Mouse (Mus musculus): ENCODE data around the gene Lman2l. TPM values are rescaled to one million over a fixed set of nuclear protein-coding genes. Genes with fewer than 3 reads are reported as not detected.

Lman2l gene
- total RNA-seq, 1 experiment from 2014 or later: 49.1 TPM

Other genes starting within 250 kb of the Lman2l start
- 47.5 and 53.2 TPM in 2 replicates for gene Uggt1, start 200.6 kb downstream of the Lman2l start, total RNA-seq (2021)
- 4.3 and 4.6 TPM in 2 replicates for gene Neurl3, start 170.6 kb downstream of the Lman2l start, total RNA-seq (2021)
- 2.7 and 3.5 TPM in 2 replicates for gene Arid5a, start 137.5 kb downstream of the Lman2l start, total RNA-seq (2021)
- gene Kansl3, start 76.1 kb downstream of the Lman2l start, total RNA-seq (2021): 102 and 103 TPM in 2 replicates
- gene Fer1l5, start 73.0 kb downstream of the Lman2l start, total RNA-seq (2021): not detected in 2 replicates
- 4.8 and 5.2 TPM in 2 replicates for gene Cnnm4, start 26.3 kb upstream of the Lman2l start, total RNA-seq (2021)
- gene Cnnm3, start 66.6 kb upstream of the Lman2l start, total RNA-seq (2021): 36.7 and 53.2 TPM in 2 replicates
- 14.5 and 15.4 TPM in 2 replicates for gene Ankrd23, start 91.6 kb upstream of the Lman2l start, total RNA-seq (2021)
- not detected in 2 replicates for gene Gm42417, start 94.2 kb upstream of the Lman2l start, total RNA-seq (2021)
- 16.5 and 19.7 TPM in 2 replicates for gene Ankrd39, start 102.2 kb upstream of the Lman2l start, total RNA-seq (2021)
- gene Sema4c, start 113.1 kb upstream of the Lman2l start, total RNA-seq (2021): 19.7 and 24.2 TPM in 2 replicates
- 0.67 TPM in 1 of 2 replicates, not detected in the other for gene Fam178b, start 237.9 kb upstream of the Lman2l start, total RNA-seq (2021)
- 788 and 983 TPM in 2 replicates for gene Cox5b, start 246.2 kb upstream of the Lman2l start, total RNA-seq (2021)